Mouse (Mus musculus): ENCODE measurements at regions not wholly inside any gene's neighbourhood (a gene's known extent, or its start where the extent isn't known, plus 50 kb on each side); places are given as distances from the start of the nearest gene placed in this dataset.

- TF ChIP-seq CTCF (conservative IDR thresholded peaks at IDR 0.05; ENCODE audit: insufficient read depth, insufficient read length, low read depth, low read length) (no peak), POLR2A (IDR thresholded peaks at IDR 0.05; ENCODE audit: low read depth, low read length) (no peak)
Observed at GRCm38 (mm10) chr10:96737972-96738371, 121.2 kb downstream of the Btg1 start.

Measured in kidney, adult 2 months (tissue).